Mouse (Mus musculus) small intestine, adult 2 months (tissue): ENCODE results near the gene Ap1b1.

Source experiments
- CTCF ChIP-seq: fragments of 200-500 bp; IDR thresholded peaks from 2 replicates; pipeline ENCODE4 v1.5.1; 2012; ENCODE audit warnings: low read depth, mild to moderate bottlenecking, control low read depth, inconsistent platforms, low read length, moderate library complexity, mixed read lengths; ENCODE audit not compliant: insufficient replicate concordance, insufficient read length; ENCODE audit errors: extremely low read depth
- POLR2A ChIP-seq: fragments of 200-500 bp; IDR thresholded peaks from 2 replicates; pipeline ENCODE4 v1.6.1; 2012; ENCODE audit warnings: low read depth, mild to moderate bottlenecking, control low read depth, inconsistent platforms, low read length, moderate library complexity

DNA sequence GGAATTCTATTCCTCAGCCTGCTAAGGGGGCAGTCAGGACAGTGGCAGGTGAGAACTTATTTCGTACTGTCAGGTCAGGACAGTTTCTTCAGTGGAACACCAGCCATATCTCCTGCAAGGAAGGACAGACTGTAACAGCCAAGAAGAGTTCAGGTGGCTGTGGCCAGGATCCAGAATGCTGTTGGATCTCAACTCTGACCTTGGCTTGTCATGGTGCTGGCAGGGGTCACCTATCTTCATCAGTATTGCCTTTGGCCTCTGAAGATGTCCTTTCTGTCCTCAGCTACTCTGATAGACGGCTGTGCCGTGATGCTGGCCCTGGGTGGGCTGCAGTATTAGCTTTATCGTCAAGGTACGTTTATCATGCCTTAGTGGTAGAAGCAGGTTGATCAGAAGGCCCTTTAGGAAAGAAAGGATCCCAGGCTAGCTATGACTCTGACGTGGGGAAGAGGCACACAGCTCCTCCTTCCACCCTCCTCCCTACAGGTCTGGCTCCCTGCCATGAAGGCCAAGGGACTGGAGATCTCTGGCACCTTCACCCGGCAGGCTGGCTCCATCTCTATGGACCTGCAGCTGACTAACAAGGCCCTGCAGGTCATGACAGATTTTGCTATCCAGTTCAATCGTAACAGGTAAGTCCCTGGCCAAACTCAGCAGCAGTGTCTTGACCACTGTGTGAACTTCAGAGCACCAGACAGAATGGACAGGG, 50.7 kb downstream of the Ap1b1 start:
- no peak for TF ChIP-seq CTCF
- TF ChIP-seq POLR2A, result no peak
